ENCODE assay signal across 23 mouse cellular contexts in the genomic region with DNA sequence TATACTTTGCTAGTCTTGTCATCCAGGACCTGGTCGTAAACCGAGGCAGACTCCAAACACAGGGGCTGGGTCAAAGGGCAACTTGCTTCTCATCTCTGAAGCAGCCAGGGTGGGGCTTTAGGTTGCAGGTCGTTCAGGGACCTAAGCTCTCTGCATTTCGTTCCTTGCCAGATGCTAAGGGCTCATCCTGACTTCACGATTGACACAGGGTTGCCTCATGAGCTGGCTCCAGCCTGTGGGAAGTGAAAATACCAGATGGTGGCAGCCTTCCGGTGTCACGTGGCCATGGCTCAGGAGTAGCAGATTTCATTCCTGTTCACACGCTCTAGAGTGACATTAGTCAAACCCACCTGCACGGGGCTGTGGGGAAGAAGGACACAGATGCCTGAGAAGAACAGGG. TPM values are rescaled to one million over a fixed set of nuclear protein-coding genes. Genes with fewer than 3 reads are reported as not detected.
A peak's percentile ranks its signal among the peaks of the same experiment; 100 is the strongest.
DNase-seq lines count a peak whose midpoint lies in the region; ATAC-seq and TF ChIP-seq lines count a peak whose summit lies in the region.
"Had no signal": no experiment of that assay in that cellular context is flagged by ENCODE, and none has a peak within 500 bp of the region (broad histone marks: within the 10 kb centered on the region; RNA-seq: fewer than 3 reads in every experiment).

No protein-coding gene starts in this region.

- intact Hi-C loops in left cerebral cortex, postnatal 14 days (cut with DNase I) = no loop called here

- no peak for TF ChIP-seq CTCF in bone marrow macrophage, adult 2 months (IDR thresholded peaks at IDR 0.05; ENCODE audit: low read depth, low read length)

- H3K4me3 ChIP-seq in bone marrow macrophage, adult 2 months (ENCODE audit: insufficient read depth, low read length) = no peak overlapping the region
- H3K4me3 ChIP-seq: embryonic facial prominence, embryonic 13.5 days; hindbrain, embryonic 13.5 days; limb, embryonic 15.5 days; midbrain, embryonic 10.5 days had no signal

- DNase-seq in thymus, postnatal 0 days (ENCODE audit: low spot score) = peak; percentile 45
- no peak for DNase-seq in thymus, postnatal 36 days
- no peak for DNase-seq in neural tube, embryonic 10.5 days (ENCODE audit: extremely low spot score, low spot score)
- DNase-seq in embryo, embryonic 9.5 days (ENCODE audit: extremely low spot score) = no peak
- no peak for DNase-seq in left cerebral cortex, postnatal 14 days (ENCODE audit: low spot score in 2 of 2)
- DNase-seq: adrenal gland, postnatal 14 days; cerebellum, adult 2 months; forebrain, postnatal 0 days; kidney, postnatal 14 days; retina, postnatal 1 day had no signal

- TF ChIP-seq POLR2A in bone marrow macrophage, adult 2 months (IDR thresholded peaks at IDR 0.05; ENCODE audit: borderline replicate concordance, low read depth, low read length) = no peak

- peak overlapping the region; percentile 46 for H3K27ac ChIP-seq in bone marrow macrophage, adult 2 months (ENCODE audit: insufficient read depth, low read depth, low read length)
- H3K27ac ChIP-seq: embryonic facial prominence, embryonic 13.5 days; hindbrain, embryonic 13.5 days; limb, embryonic 15.5 days; midbrain, embryonic 10.5 days; stomach, postnatal 0 days had no signal

- ATAC-seq in megakaryocyte, adult 5-6 weeks (ENCODE audit: poor library complexity, severe bottlenecking) = peak; percentile 86
- ATAC-seq: forebrain, postnatal 0 days had no signal

- peaks cover 19% of the 10 kb centered on the region for H3K4me1 ChIP-seq in bone marrow macrophage, adult 2 months (ENCODE audit: control insufficient read depth, insufficient read depth, low read length)
- H3K4me1 ChIP-seq: embryonic facial prominence, embryonic 13.5 days; hindbrain, embryonic 13.5 days; limb, embryonic 15.5 days; midbrain, embryonic 10.5 days had no signal

RNA-seq across cellular contexts. Expression of gene Mcoln2, which starts 14.8 kb away (rescaled TPM):
- polyA plus RNA-seq in thymus, postnatal 0 days (2015; fragmentation: Nextera tagmentation; extraction: Ambion mirVana) = 11.1 and 12.5 TPM in 2 replicates
- polyA plus RNA-seq in bone marrow macrophage, adult 2 months (2012; ENCODE audit: insufficient read depth, insufficient read length, missing spikeins) = 33.5 and 35.3 TPM in 2 replicates
- total RNA-seq in megakaryocyte, adult 5-6 weeks (2015) = 0.47 and 3.3 TPM in 2 replicates
- total RNA-seq in megakaryocyte, adult 5-6 weeks (2017) = 0.33 and 2.2 TPM in 2 replicates
- not detected for total RNA-seq in left cerebral cortex, postnatal 14 days (2021)
- total RNA-seq: layer of hippocampus, postnatal 10 days; left cerebral cortex, postnatal 25 days had no signal

RNA-seq across cellular contexts. Expression of gene Mcoln3, which starts 17.6 kb away (rescaled TPM):
- polyA plus RNA-seq in thymus, postnatal 0 days (2015; fragmentation: Nextera tagmentation; extraction: Ambion mirVana) = 5.5 and 6.6 TPM in 2 replicates
- polyA plus RNA-seq in bone marrow macrophage, adult 2 months (2012; ENCODE audit: insufficient read depth, insufficient read length, missing spikeins) = 4.7 and 6.5 TPM in 2 replicates
- total RNA-seq in megakaryocyte, adult 5-6 weeks (2015) = not detected in 2 replicates
- total RNA-seq in megakaryocyte, adult 5-6 weeks (2017) = 0.07 TPM in 1 of 2 replicates, not detected in the other
- total RNA-seq in left cerebral cortex, postnatal 14 days (2021) = not detected
- total RNA-seq: adrenal gland, postnatal 14 days; gastrocnemius, adult 8-10 months; heart, adult 8-10 months; layer of hippocampus, postnatal 10 days; left cerebral cortex, postnatal 25 days had no signal
- polyA plus RNA-seq: stomach, postnatal 0 days had no signal

RNA-seq across cellular contexts. Expression of gene Wdr63, which starts 26.9 kb away (rescaled TPM):
- polyA plus RNA-seq in thymus, postnatal 0 days (2015; fragmentation: Nextera tagmentation; extraction: Ambion mirVana) = 0.13 and 0.33 TPM in 2 replicates
- polyA plus RNA-seq in bone marrow macrophage, adult 2 months (2012; ENCODE audit: insufficient read depth, insufficient read length, missing spikeins) = not detected in 2 replicates
- total RNA-seq in megakaryocyte, adult 5-6 weeks (2015) = not detected in 2 replicates
- not detected in 2 replicates for total RNA-seq in megakaryocyte, adult 5-6 weeks (2017)
- under 1 TPM; 0.11 to 0.30 TPM for total RNA-seq in left cerebral cortex, postnatal 14 days (2021)
- total RNA-seq: gastrocnemius, adult 8-10 months; heart, adult 8-10 months; neutrophil, adult 5-6 weeks had no signal
- polyA plus RNA-seq: intestine, embryonic 14.5 days; limb, embryonic 15.5 days had no signal
